Mouse (Mus musculus): ENCODE results near the gene Slc26a3. TPM values are rescaled to one million over a fixed set of nuclear protein-coding genes. Genes with fewer than 3 reads are reported as not detected.

Gene Slc26a3
- polyA plus RNA-seq, 1 experiment from 2014 or later, result not detected

Other genes starting within 250 kb of the Slc26a3 start
- not detected in 2 replicates for gene Gm6993, start 150.1 kb upstream of the Slc26a3 start, polyA plus RNA-seq (2014; fragmentation: Nextera tagmentation; extraction: Ambion mirVana)
- 42.0 and 42.6 TPM in 2 replicates for gene Lamb1, start 125.6 kb upstream of the Slc26a3 start, polyA plus RNA-seq (2014; fragmentation: Nextera tagmentation; extraction: Ambion mirVana)
- 187 and 216 TPM in 2 replicates for gene Dld, start 39.4 kb upstream of the Slc26a3 start, polyA plus RNA-seq (2014; fragmentation: Nextera tagmentation; extraction: Ambion mirVana)
- 22.7 and 24.6 TPM in 2 replicates for gene Cbll1, start 108.7 kb downstream of the Slc26a3 start, polyA plus RNA-seq (2014; fragmentation: Nextera tagmentation; extraction: Ambion mirVana)
- not detected in 2 replicates for gene Slc26a4, start 169.1 kb downstream of the Slc26a3 start, polyA plus RNA-seq (2014; fragmentation: Nextera tagmentation; extraction: Ambion mirVana)
- gene Bcap29, start 243.8 kb downstream of the Slc26a3 start, polyA plus RNA-seq (2014; fragmentation: Nextera tagmentation; extraction: Ambion mirVana), result 34.6 and 38.4 TPM in 2 replicates

Measured in embryonic facial prominence, embryonic 11.5 days (tissue).